Mouse (Mus musculus): ENCODE results near the gene Slc39a10.
A peak's percentile ranks its signal among the peaks of the same experiment; 100 is the strongest.
"Not testable (repeated sequence)": the region's sequence is repeated elsewhere in the genome, so short reads cannot be mapped to it uniquely, and the experiment has no call there.

Slc39a10 gene

DNA sequence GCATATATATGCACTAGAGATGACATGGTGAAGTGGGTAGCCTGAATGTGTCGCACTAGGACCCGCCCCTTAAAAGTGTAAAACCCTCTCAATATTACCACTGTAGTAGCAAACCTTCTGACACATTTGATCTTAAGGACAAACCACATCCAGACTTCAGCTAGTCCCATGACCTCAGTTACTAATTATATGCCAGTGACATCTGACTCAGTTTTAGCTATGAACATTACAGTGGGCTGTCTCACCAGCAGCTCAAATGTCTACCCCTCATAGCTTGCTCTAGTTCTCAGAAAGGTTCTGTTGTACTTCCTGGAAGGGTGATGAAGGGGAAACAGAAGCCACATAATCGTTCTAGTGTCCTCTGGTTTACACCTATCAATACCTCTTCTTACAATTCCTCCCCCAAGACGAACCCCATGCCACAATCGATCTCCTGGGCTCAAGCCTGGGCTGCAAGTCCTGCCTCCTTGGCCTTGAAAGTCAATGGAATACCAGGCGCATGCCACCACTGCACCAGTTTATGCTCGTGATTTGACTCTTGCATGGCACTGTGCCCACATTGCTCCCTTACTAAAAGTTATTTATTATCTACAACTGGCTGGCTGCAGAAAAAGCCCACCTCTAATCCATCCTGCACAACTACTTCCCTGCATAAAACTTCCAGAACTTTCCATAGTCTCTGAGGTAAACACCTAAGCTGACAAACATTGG is 28.3 kb downstream of the Slc39a10 start:
- no peak for DNase-seq (ENCODE audit: low spot score)

DNA sequence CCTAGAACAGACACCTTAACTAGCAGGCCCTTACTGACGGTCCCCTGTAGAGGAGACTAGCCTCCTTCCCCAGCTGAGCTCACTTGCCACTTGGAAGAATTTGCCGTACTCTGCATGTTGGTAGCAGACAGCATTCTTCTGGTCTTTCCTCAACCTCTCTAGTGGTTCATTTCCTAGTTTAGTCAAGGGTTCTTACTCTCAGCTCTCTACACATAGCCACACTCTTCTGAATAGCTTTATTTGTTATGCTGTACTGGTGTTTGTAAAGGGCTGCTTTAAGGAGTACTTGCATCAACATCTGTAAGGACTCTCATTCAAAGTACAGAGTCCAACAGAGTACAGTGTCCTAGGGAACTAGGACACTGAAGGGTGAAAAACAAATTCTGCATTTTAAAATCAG is 29.2 kb downstream of the Slc39a10 start:
- DNase-seq (ENCODE audit: low spot score) = no peak

DNA sequence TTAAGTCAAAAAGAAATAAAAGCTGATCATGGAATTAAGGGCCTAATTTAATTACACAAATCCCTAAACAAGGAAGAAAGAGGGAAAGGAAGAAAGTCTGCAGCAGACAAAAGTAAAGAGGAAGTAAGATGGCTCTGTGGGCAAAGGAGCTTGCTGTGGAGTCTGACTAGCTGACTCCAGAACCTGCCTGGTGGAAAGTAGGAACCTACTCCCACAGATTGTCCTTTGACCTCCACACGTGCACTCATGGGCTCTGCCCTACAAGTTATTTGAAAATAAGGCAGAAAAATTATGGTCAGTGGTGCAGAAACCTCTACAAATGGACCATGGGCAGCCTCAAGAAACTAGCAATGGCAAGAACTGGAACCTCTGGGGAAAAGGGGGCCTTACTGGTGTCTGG is 32.6 kb downstream of the Slc39a10 start:
- no peak for DNase-seq (ENCODE audit: low spot score)

DNA sequence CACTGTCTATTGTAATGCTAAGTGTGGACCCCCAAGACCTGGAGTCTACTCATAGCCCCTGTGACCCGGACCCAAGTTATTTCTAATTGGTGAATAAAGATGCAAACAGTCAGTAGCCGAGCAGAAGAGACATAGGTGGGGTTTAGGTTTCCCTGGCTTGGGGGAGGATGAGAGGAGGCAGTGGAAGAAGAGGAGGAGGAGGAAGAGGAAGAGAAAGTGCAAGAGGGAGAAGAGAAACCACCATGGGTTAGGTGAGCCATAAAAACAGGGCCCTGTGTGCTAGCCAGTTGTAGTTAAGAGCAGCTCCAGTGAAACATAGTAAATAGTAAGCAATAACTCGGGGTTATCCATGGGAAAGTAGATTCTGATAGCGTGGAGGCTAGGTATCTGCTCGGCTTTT is 34.1 kb downstream of the Slc39a10 start:
- DNase-seq (ENCODE audit: low spot score) = no peak

DNA sequence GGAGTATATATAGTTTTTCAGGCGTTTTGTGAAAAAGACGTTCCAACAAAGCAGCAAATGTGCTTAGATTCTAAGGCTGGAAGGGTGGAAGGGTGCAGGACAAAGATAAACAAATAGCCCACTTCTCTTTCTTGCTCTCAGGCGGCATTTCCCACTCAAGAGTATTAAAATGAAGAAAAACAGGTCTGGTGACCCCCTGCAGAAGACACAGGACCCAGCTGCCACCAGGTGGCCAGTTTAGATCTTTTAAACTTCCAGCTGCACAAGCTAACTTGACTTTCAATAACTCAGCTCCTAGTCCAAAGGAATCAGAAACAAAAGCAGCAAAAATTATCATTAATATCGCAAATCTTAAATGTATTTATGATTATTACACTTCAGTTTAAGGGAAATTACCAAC is 36.2 kb downstream of the Slc39a10 start:
- no peak for DNase-seq (ENCODE audit: low spot score)

DNA sequence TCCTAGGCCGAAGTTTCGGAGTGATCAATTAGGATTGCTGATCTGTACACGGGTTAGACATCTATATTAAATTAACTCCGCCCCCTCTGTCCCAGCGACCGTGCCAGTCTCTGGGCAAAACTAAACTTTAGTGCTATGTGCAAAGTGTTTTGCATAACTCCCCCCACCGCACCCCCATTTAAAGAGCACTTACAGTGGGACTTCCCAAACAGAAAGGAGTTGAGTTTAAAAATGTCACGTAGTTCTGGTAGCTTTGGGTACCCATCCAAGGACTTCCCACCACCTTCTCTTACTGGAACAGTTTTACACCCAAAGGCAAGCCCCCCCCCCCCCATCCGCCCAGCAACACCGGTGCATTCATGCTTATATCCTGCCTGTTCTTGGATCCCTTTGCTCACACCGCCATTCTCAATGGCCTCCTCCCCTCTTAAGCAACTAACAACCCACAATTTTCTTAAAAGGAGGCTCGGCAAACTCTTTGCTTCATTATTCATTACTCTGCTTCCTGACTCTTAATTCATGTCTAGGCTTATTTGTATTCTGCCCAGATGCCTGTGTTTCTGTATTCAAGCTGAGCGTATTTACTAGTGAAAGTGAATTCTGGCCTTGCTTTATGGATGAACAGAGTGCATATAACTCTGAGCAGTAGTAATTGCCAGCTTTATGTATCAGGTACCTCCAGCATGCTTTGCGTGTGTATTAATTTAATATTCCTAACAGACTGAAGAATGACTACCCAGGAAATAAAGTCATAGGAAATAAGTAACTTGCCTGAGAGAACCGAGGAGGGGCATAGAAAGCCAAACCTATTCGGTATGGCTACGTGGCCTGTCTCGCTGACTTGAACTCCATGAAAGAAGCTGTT is 38.4 kb downstream of the Slc39a10 start:
- DNase-seq (ENCODE audit: low spot score) = no peak

DNA sequence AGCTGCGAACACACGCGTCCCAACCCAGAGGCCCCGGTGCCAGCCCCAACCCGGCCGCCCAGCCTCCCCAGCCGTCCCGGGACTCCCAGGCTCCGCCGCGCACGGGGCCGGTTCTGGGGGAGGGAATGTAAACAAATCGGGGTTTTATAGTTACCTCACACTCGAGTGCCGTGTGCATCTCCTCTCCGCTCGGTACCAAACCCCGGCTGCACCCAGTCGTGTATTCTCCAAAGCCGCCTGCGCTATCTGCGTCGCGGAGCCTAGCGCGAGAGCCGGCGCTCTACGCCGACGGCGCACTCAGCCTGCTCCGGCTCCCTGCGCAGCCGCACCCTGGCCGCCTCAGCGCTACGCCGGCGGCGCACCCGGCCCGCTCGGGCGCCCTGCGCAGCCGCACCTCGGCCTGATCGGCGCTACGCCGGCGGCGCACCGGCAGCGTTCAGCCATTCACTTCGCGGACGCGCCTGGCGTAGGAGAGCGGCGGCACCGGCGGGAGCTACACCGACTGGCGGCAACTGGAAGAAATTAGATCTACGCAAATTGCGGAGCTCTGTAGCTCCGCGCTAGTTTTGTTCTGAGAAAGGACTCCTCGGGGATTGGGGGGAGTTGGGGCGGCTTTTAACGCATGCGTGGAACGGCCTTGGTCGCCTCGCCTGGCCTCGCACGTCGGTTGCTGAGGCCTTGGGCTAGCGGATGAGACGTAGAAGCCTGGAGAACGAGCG is 39.2 kb downstream of the Slc39a10 start:
- DNase-seq (ENCODE audit: low spot score) = peak; percentile 96

DNA sequence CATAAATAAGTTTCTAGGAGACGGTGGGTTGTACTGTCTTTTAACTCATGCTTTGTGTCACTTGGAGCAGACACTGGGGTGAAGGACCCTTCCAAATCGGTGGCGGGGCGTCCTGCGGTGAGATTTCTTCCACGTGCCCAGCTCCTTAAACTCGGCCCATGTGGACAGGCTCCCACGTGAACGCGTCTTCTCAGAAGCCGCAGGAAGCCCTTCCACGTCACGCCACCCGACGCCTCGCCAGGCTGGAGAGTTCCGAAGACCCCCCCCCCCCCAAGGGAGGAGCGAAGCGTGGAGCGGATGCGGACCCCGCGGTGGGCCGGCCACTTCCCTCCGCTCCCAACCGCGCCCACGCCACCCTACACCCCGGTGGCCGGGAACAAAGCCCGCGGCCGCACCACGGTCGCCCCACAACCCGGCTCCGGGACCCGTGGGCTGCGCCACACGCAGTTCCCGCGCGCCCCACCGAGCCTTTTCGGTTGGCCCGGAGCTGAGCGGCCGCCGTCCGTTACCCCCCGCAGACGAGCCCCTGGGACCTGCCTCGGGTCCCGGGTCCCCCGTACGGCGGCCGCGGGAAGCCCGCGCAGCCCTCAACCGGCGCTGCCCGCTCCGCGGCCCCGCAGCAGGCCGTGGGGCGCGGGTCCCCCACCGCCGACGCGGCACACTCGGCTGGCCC is 39.9 kb downstream of the Slc39a10 start:
- DNase-seq (ENCODE audit: low spot score) = peak; percentile 82

DNA sequence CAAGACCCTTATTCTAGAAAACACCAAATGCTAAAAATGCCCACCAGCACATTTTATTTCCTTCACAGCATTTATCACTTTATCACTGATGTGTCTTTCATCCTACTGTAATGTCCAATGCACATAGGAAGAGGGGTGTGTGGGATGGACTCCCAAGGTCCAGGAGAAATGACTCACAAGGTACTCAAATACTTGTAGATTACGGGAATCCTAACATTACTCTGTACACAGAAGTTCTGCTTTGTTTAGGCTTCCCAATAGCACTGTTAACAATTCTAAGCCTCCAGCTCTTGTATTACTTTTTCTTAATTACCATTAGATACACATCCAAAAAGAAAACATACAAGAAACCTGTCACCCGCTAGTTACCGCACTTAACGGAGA is 40.4 kb downstream of the Slc39a10 start:
- no peak for DNase-seq (ENCODE audit: low spot score)

DNA sequence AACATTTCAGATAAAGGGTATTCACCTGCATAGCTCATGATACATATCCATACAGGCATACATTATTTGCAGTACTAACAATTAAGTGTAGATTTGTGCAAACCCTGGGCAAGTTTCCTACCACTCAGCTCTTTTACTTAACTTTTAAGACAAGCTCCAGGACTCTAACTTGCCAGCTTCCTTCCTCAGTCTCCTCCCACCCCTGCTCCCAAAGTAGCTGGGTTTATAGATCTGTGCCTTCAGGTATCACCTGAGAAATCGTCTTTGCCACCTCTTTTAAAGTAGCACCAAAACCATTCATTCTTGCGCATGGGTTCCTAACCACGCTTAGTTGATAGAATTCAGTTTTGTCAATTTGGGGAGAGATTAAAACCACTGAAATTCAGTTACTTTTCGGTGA is 41.1 kb downstream of the Slc39a10 start:
- no peak for DNase-seq (ENCODE audit: low spot score)

DNA sequence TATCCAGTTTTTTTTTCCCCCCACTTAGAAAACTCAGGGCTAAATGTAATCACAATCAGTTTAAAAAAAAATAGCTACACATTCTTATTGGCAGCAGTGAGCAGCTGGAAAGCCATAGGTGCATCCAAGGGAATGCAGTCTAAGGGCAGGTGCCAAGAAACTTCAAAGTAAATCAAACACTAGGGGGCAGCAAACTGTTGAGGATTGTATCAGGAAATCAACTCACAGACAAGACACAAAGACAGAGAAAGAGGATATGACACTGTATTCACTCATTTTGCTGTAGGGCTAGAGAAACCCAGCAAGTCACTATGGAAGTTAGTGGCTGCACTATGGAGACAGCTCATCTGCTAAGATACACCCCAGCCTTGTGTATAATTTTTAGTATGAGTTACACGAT is 42.9 kb downstream of the Slc39a10 start:
- DNase-seq (ENCODE audit: low spot score) = peak; percentile 86

DNA sequence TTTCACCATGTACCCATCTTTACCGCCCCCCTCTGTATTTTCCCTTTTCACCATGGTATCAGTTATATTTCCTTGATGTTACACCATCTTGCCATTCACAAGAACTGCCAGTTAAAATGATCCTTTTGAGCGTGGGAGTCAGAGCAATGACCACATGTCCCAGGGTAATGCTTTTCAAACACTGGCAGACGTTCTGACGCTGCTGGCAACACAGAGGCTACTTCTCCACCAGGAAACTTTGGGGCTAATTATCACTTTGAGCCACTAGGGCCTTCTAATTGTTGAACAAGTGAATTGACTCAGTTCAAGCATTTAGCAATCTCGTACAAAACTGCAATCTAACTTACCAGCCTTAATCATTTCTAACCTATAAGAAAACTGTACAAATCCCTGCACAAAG is 47.4 kb downstream of the Slc39a10 start:
- peak; percentile 7 for DNase-seq (ENCODE audit: low spot score)

DNA sequence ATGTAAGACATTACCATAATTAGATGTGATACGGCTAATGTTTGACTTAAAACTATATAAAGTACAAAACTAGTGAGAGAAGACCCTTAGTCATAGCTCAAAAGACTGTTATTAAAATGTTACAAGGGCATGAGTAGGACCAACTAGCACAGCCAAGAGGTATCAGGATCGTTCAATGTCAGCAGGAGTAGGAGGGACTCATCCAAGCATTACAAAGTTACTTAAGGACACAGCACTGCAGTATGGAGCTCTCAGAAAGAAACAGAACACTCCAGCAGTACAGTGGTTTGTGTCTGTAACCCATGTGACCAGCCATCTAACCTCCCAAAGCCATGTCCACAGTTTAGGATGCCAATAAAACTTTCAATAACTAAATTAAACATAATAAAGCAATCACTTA is 48.4 kb downstream of the Slc39a10 start:
- no peak for DNase-seq (ENCODE audit: low spot score)

DNA sequence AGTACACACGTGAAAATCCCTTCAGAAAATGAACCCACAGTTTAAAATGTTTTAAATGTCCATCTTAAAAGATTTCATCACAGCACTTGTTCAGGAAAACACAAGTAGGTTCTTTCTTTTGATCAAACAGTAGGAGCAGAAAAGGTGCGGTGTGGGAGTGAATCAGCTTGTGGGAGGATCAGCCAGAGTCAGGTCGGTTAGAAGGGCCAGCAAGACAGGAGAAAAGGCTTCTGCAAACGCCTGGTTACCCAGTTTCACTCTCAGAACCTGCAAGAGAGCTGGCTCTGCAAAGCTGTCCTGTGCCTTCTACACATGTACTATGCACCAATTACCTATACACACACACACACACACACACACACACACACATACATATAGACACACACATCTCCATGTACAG is 49.2 kb downstream of the Slc39a10 start:
- DNase-seq (ENCODE audit: low spot score) = no peak

DNA sequence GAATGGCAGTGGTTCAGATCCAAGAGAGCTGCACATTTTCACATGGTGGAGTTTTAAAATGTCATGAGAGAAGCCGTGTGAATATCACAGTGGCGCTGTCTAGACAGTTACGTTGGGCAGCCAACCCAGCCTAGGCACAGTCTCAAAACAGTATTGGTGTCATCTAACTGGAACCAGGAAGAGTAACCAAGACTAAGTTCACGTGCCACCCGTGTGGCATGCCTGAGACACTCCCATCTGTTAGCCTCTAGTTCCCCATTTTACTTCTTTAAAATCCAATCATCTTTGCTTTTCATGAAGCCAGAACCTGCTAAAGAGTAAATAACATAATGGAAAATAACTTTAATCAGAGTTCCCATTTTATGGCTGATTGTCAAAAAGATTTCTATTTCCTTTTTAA is 60.7 kb downstream of the Slc39a10 start:
- no peak for DNase-seq (ENCODE audit: low spot score)

DNA sequence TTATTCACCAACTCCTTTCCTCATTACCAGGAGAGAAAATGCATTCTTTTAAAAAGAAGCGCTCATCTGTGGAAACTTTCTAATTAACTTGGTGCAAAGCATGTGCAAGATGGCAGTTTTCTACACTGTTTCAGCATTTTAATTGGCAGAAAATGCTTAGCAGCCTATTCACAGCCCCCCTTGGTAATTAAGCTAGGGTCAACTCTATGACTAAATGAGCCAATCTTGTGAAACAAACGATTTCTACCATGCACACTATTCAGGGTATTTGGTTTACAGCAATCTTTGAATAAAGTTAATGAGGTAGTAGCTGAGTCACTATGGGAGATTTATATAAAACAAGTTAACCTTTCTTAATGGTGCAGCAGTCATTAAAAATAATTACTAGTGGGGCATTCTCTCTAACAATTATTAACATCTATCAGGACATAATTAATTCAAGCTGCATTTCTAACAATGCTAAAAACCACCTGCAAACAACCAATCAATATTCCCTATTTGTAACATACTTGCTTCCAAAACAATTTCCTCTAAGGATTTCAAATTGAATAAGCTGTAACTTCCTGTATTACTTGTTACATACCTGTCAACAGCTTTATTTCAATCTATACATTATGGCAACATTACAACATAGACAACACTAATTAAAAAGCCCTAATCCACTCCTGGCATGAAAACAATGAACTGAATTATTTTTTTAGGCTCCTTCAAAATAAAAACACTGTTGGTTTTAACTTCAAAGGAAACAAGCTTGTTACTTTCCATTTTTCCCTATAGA is 62.4 kb downstream of the Slc39a10 start:
- no peak for DNase-seq (ENCODE audit: low spot score)

DNA sequence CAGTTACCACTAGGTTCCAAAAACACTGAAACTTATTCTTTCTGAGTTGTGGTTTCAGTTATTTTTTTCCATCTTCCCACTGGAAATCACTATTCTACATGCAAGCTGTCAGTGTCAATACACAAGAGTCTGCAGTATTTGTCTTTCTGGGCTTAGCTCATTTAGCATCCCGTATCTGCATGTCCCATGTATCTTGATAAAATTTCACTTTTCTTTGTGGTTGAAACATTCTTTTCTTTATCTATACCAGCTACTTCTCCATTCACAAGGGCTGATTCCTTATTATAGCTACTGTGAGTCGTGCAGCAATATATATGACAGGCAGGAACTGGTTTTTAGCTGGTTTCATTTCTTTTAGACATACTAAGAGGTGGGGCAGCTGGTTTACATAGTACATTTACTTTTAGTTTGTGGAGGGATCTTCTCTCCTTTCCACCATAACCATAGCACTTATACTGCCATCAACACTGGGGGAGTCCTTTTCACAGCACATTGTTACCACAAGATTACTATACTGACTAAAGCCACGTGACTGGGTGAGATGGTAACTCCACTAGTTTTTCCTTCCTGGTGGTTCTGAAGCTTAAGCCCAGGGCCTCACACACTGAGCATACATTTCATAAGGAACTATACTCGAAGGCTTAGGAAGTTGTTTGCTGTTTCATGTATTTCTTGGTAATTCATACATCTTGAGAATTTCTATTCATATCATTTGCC is 70.2 kb downstream of the Slc39a10 start:
- DNase-seq (ENCODE audit: low spot score) = no peak

DNA sequence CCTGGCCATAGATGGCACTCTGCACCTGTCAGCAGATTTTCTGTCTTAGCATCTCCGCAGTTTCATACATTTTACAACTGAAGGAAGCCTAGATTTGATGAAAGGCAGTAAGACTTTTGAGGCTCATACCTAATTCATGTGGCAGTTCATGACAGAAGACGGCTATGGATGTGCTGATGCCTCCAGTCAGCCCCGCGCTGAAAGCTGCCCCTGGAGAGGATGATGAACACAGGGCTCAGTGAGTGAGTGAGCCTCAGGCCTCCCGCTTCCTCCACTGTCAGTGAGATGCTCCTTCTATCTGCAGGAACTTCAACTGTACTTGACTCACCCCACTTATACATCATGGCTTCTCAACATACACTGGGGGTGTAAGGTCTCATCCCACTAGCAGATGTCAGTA is 74.7 kb downstream of the Slc39a10 start:
- no peak for DNase-seq (ENCODE audit: low spot score)

DNA sequence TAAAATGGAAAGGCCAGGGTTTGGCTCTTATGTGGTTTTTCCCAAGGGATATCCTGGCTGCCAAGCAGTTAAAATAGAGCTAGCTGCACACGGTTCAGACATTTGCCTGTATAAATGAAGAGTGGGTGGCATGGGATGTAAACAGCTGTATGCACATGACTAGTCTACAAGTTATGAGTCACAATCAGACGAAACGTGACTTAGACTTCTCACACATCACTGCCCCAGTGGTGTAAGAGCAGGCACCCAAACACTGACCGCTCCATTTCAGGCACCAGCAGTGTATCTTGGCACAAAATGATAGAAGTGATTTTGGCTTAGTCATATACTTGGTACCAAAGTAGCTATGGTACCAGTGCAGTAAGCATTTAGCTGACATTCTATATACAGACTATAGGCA is 84.0 kb downstream of the Slc39a10 start:
- not testable (repeated sequence) for DNase-seq (ENCODE audit: low spot score)

DNA sequence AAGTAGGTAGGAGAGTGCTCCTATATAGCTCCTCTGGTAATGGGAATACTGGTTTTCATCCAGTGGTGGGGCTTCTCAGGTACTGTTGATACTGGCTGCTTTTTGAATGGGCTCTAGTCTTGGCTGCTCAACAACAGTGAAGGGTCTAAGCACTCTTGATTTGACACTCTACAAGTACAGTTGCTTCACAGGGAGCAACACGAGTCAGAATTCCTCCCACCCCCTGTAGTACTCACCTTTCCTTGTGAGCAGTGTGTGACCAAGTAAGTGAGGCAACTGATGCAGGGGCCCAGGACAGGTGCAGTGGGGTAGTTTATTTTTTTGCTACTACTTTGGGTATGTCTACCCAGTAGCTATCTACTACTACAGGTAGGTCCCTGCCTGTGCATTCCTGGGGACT is 87.6 kb downstream of the Slc39a10 start:
- DNase-seq (ENCODE audit: low spot score) = no peak

DNA sequence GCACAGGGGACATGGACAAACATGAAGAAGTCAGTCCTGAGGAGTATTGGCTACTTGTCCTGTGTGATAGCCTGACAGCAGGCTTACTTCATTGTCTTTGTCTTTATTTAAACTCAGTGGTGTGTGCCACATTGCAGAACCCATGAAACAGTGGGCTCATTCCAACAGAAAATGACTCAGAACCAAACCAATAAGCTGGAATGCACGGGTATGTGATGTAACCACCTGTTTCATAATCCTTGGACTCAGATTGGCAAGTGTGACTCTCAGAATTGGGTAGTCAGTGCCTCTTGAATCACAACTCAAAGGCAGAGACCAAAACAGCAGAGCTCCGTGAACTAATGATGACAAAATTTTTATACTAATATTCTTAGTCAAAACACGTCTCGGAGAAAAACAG is 110.4 kb downstream of the Slc39a10 start:
- not testable (repeated sequence) for DNase-seq (ENCODE audit: low spot score)

All from embryo, embryonic 10 days (tissue).